Mouse (Mus musculus): ENCODE results near the gene Usp37.

DNA sequence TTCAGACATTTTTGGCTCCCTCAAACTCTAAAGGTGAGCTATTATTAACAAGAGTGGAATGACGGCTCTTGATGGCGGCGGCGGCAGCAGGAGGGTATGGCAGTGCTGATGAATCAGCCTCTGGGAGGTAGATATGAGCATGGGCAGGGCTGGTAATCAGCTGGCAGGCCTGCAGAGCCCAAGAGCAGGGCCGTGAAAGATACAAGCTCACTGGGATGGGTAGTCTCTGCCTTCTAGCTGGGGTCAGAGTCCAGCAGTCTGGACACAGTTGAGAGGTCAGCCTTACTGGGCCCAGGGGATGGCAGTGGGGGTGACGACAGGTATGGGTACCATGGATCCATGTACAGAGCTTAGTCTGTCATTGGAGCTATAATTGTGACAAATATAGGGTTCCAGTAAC, 110.9 kb downstream of the Usp37 start:
- TF ChIP-seq CTCF (IDR thresholded peaks at IDR 0.05; ENCODE audit: low read depth): no peak
- no peak for TF ChIP-seq EP300 (IDR thresholded peaks at IDR 0.05; ENCODE audit: low read depth)

All from liver, embryonic 14.5 days (tissue).